Mouse (Mus musculus): Measurements from ENCODE around the gene Proser1.

The Proser1 gene

GRCm38 (mm10) chr3:53466481-53466880 lies 3.0 kb downstream of the Proser1 start:
- no peak for DNase-seq (ENCODE audit: low spot score in 2 of 2)

GRCm38 (mm10) chr3:53467356-53467755 lies 3.9 kb downstream of the Proser1 start:
- DNase-seq (ENCODE audit: low spot score in 2 of 2), result no peak

GRCm38 (mm10) chr3:53469650-53470049 lies 6.2 kb downstream of the Proser1 start:
- no peak for DNase-seq (ENCODE audit: low spot score in 2 of 2)

GRCm38 (mm10) chr3:53472061-53472460 lies 8.6 kb downstream of the Proser1 start:
- no peak for DNase-seq (ENCODE audit: low spot score in 2 of 2)

- no peak for DNase-seq (ENCODE audit: low spot score in 2 of 2)
Observed at GRCm38 (mm10) chr3:53474179-53474578, 10.7 kb downstream of the Proser1 start.

- no peak for DNase-seq (ENCODE audit: low spot score in 2 of 2)
Observed at GRCm38 (mm10) chr3:53475889-53476288, 12.4 kb downstream of the Proser1 start.

- no peak for DNase-seq (ENCODE audit: low spot score in 2 of 2)
Observed at GRCm38 (mm10) chr3:53477468-53477867, 14.0 kb downstream of the Proser1 start.

- DNase-seq (ENCODE audit: low spot score in 2 of 2), result no peak
Observed at GRCm38 (mm10) chr3:53478419-53479046, 15.1 kb downstream of the Proser1 start.

GRCm38 (mm10) chr3:53483414-53484059 lies 20.1 kb downstream of the Proser1 start:
- no peak for DNase-seq (ENCODE audit: low spot score in 2 of 2)

- DNase-seq (ENCODE audit: low spot score in 2 of 2), result no peak
Observed at GRCm38 (mm10) chr3:53486561-53486960, 23.1 kb downstream of the Proser1 start.

- no peak for DNase-seq (ENCODE audit: low spot score in 2 of 2)
Observed at GRCm38 (mm10) chr3:53486996-53487576, 23.6 kb downstream of the Proser1 start.

- DNase-seq (ENCODE audit: low spot score in 2 of 2), result no peak
Observed at GRCm38 (mm10) chr3:53488353-53488752, 24.9 kb downstream of the Proser1 start, which contains the start of gene Stoml3. Gene Stoml3, plus strand, starts transcription at chr3:53488653.

GRCm38 (mm10) chr3:53498351-53498905 lies 35.0 kb downstream of the Proser1 start:
- DNase-seq (ENCODE audit: low spot score in 2 of 2), result no peak

GRCm38 (mm10) chr3:53502428-53502827 lies 39.0 kb downstream of the Proser1 start:
- no peak for DNase-seq (ENCODE audit: low spot score in 2 of 2)

GRCm38 (mm10) chr3:53513096-53513495 lies 49.6 kb downstream of the Proser1 start:
- DNase-seq (ENCODE audit: low spot score in 2 of 2), result no peak

- DNase-seq (ENCODE audit: low spot score in 2 of 2), result no peak
Observed at GRCm38 (mm10) chr3:53514221-53515065, 51.0 kb downstream of the Proser1 start.

- no peak for DNase-seq (ENCODE audit: low spot score in 2 of 2)
Observed at GRCm38 (mm10) chr3:53522794-53523193, 59.3 kb downstream of the Proser1 start.

GRCm38 (mm10) chr3:53525737-53526136 lies 62.3 kb downstream of the Proser1 start:
- peak; percentile 53 to 57 for DNase-seq (ENCODE audit: low spot score in 2 of 2)

- no peak for DNase-seq (ENCODE audit: low spot score in 2 of 2)
Observed at GRCm38 (mm10) chr3:53530305-53530704, 66.8 kb downstream of the Proser1 start.

Measured in urinary bladder, postnatal 36 days (tissue).